Comparison of ENCODE assay signal across 8 mouse cellular contexts in genomic region chr9:74952106-74952505, GRCm38 (mm10). TPM values are rescaled to one million over a fixed set of nuclear protein-coding genes. Genes with fewer than 3 reads are reported as not detected.
DNase-seq lines count a peak whose midpoint lies in the region; ATAC-seq lines count a peak whose summit lies in the region.

No protein-coding gene starts in this region.

- H3K4me3 ChIP-seq in heart, embryonic 12.5 days, result peak overlapping the region; percentile 66
- peak overlapping the region; percentile 77 for H3K4me3 ChIP-seq in liver, embryonic 13.5 days (replicated peaks)
- H3K4me3 ChIP-seq in neural tube, embryonic 14.5 days (ENCODE audit: low read depth, low read length), result peak overlapping the region; percentile 94

- H3K27me3 ChIP-seq in heart, embryonic 12.5 days (replicated peaks), result no peaks in the 10 kb centered on the region
- H3K27me3 ChIP-seq in liver, embryonic 13.5 days, result no peaks in the 10 kb centered on the region
- H3K27me3 ChIP-seq in neural tube, embryonic 14.5 days (ENCODE audit: control insufficient read depth, insufficient read depth, low read length), result no peaks in the 10 kb centered on the region; the same call in 1 of the 2 replicates

- 27% methylated on average over 5 of the region's 5 CpGs for WGBS in heart, embryonic 12.5 days
- WGBS in liver, embryonic 13.5 days (ENCODE audit: insufficient replicate concordance), result 48% methylated on average over 5 of the region's 5 CpGs
- WGBS in neural tube, embryonic 14.5 days, result 63% methylated on average over 5 of the region's 5 CpGs

- H3K4me1 ChIP-seq in heart, embryonic 12.5 days (replicated peaks), result peaks cover 11% of the 10 kb centered on the region
- peaks cover 15% of the 10 kb centered on the region for H3K4me1 ChIP-seq in liver, embryonic 13.5 days (replicated peaks)
- peaks cover 12% of the 10 kb centered on the region for H3K4me1 ChIP-seq in neural tube, embryonic 14.5 days (ENCODE audit: control insufficient read depth, insufficient read depth, low read length)

- peak overlapping the region; percentile 84 for H3K4me2 ChIP-seq in heart, embryonic 12.5 days
- peak overlapping the region; percentile 95 for H3K4me2 ChIP-seq in liver, embryonic 13.5 days
- H3K4me2 ChIP-seq in neural tube, embryonic 14.5 days (ENCODE audit: low read depth, low read length), result peak overlapping the region; percentile 84

- H3K36me3 ChIP-seq in heart, embryonic 12.5 days, result peaks cover 4% of the 10 kb centered on the region
- H3K36me3 ChIP-seq in liver, embryonic 13.5 days, result no peaks in the 10 kb centered on the region
- no peaks in the 10 kb centered on the region for H3K36me3 ChIP-seq in neural tube, embryonic 14.5 days (ENCODE audit: control insufficient read depth, insufficient read depth, low read length)

- H3K9ac ChIP-seq in heart, embryonic 12.5 days, result peak overlapping the region; percentile 45; the same call in 1 of the 2 replicates
- H3K9ac ChIP-seq in liver, embryonic 13.5 days, result no peak overlapping the region
- peak overlapping the region; percentile 87; the same call in 1 of the 2 replicates for H3K9ac ChIP-seq in neural tube, embryonic 14.5 days (replicated peaks; ENCODE audit: low read depth, low read length)

- ATAC-seq in heart, embryonic 12.5 days (ENCODE audit: insufficient number of reproducible peaks, low FRiP score), result no peak
- ATAC-seq in liver, embryonic 13.5 days (ENCODE audit: low read depth), result no peak
- no peak for ATAC-seq in neural tube, embryonic 14.5 days (ENCODE audit: low read depth)

- no peaks in the 10 kb centered on the region; the same call in 1 of the 2 replicates for H3K9me3 ChIP-seq in heart, embryonic 12.5 days (replicated peaks)
- H3K9me3 ChIP-seq in liver, embryonic 13.5 days (replicated peaks), result no peaks in the 10 kb centered on the region
- no peaks in the 10 kb centered on the region for H3K9me3 ChIP-seq in neural tube, embryonic 14.5 days (ENCODE audit: control insufficient read depth, low read length)

- peak overlapping the region; percentile 91 for H3K27ac ChIP-seq in heart, embryonic 12.5 days (ENCODE audit: poor library complexity, severe bottlenecking)
- H3K27ac ChIP-seq in liver, embryonic 13.5 days, result no peak overlapping the region
- peak overlapping the region; percentile 57 for H3K27ac ChIP-seq in neural tube, embryonic 14.5 days (ENCODE audit: low read depth, low read length)

- peak; percentile 51 for DNase-seq in layer of hippocampus, adult 11-12 months (ENCODE audit: low spot score)
- no peak for DNase-seq in layer of hippocampus, postnatal 25 days (ENCODE audit: extremely low spot score in 1 of 2, low spot score in 1 of 2)
- peak; percentile 71 for DNase-seq in NIH3T3 (ENCODE audit: low read depth)
- DNase-seq in liver, embryonic 13.5 days, result no peak
- no peak for DNase-seq in ovary, postnatal 36 days (ENCODE audit: low spot score)
- no peak for DNase-seq in cerebellum, postnatal 25 days

RNA-seq across cellular contexts. Expression of gene Fam214a, which starts 0.6 kb away (rescaled TPM):
- 10 to 100 TPM; 45.3 to 52.1 TPM for total RNA-seq in layer of hippocampus, postnatal 25 days (2021)
- polyA plus RNA-seq in heart, embryonic 12.5 days (2016; fragmentation: Nextera tagmentation; extraction: Ambion mirVana), result 11.8 and 13.4 TPM in 2 replicates
- 1.4 and 1.6 TPM in 2 replicates for polyA plus RNA-seq in liver, embryonic 13.5 days (2015; fragmentation: Nextera tagmentation; extraction: Ambion mirVana)
- polyA plus RNA-seq in neural tube, embryonic 14.5 days (2014; fragmentation: Nextera tagmentation; extraction: Ambion mirVana), result 30.8 and 31.1 TPM in 2 replicates

Comparison
In these comparisons a context has a peak if more than half of its experiments do, and no peak if none do; other contexts are left out.
1. DNase-seq: peak in layer of hippocampus, adult 11-12 months (single experiment) and NIH3T3 (single experiment); none in layer of hippocampus, postnatal 25 days (0 of 2), liver, embryonic 13.5 days (single experiment), ovary, postnatal 36 days (single experiment) and cerebellum, postnatal 25 days (0 of 2).
2. Peak in every context shown above with its lines, with median percentiles within 50 percentile points of each other: H3K4me2 ChIP-seq and H3K4me3 ChIP-seq.